9 mouse cellular contexts compared by ENCODE assay signal in genomic region chr7:28938654-28939053, GRCm38 (mm10). TPM values are rescaled to one million over a fixed set of nuclear protein-coding genes. Genes with fewer than 3 reads are reported as not detected.
DNase-seq lines count a peak whose midpoint lies in the region; ATAC-seq and TF ChIP-seq lines count a peak whose summit lies in the region.
"Had no signal": no experiment of that assay in that cellular context is flagged by ENCODE, and none has a peak within 500 bp of the region (broad histone marks: within the 10 kb centered on the region; RNA-seq: fewer than 3 reads in every experiment).

No protein-coding gene starts in this region.

- ATAC-seq in forebrain, embryonic 15.5 days (replicated peaks), result no peak
- ATAC-seq in kidney, postnatal 0 days (replicated peaks; ENCODE audit: low FRiP score, low read depth), result no peak
- ATAC-seq in intestine, postnatal 0 days, result no peak

- H3K4me3 ChIP-seq in forebrain, embryonic 10.5 days, result no peak overlapping the region
- H3K4me3 ChIP-seq in forebrain, embryonic 15.5 days, result no peak overlapping the region
- H3K4me3 ChIP-seq in kidney, postnatal 0 days (replicated peaks; ENCODE audit: low read depth, low read length), result no peak overlapping the region
- H3K4me3 ChIP-seq in intestine, postnatal 0 days (ENCODE audit: low read depth, low read length), result no peak overlapping the region

- no peak overlapping the region for H3K4me2 ChIP-seq in forebrain, embryonic 15.5 days (replicated peaks)
- no peak overlapping the region for H3K4me2 ChIP-seq in kidney, postnatal 0 days (ENCODE audit: low read length)
- no peak overlapping the region; the same call in 1 of the 2 replicates for H3K4me2 ChIP-seq in intestine, postnatal 0 days (replicated peaks; ENCODE audit: low read depth)

- no peaks in the 10 kb centered on the region for H3K27me3 ChIP-seq in forebrain, embryonic 10.5 days (ENCODE audit: poor library complexity, severe bottlenecking)
- no peaks in the 10 kb centered on the region for H3K27me3 ChIP-seq in forebrain, embryonic 15.5 days
- H3K27me3 ChIP-seq in kidney, postnatal 0 days (ENCODE audit: insufficient read depth, low read length), result no peaks in the 10 kb centered on the region
- H3K27me3 ChIP-seq in intestine, postnatal 0 days (replicated peaks; ENCODE audit: control insufficient read depth, insufficient read depth, low read length), result no peaks in the 10 kb centered on the region

- DNase-seq in forebrain, embryonic 10.5 days (ENCODE audit: extremely low spot score, low spot score), result no peak
- no peak for DNase-seq in kidney, postnatal 0 days (ENCODE audit: low spot score)
- no peak for DNase-seq in kidney, adult 18-20 months
- peak; percentile 60 for DNase-seq in brain, adult 2 months (ENCODE audit: low read depth, low spot score)
- DNase-seq in adipocyte (ENCODE audit: low spot score), result no peak
- DNase-seq in right cerebral cortex, adult 2 months (ENCODE audit: low spot score in 2 of 2), result no peak

- H3K36me3 ChIP-seq in forebrain, embryonic 10.5 days (replicated peaks), result peaks cover 91% of the 10 kb centered on the region
- no peaks in the 10 kb centered on the region for H3K36me3 ChIP-seq in forebrain, embryonic 15.5 days
- no peaks in the 10 kb centered on the region for H3K36me3 ChIP-seq in kidney, postnatal 0 days (ENCODE audit: insufficient read depth, low read length)
- H3K36me3 ChIP-seq in intestine, postnatal 0 days (ENCODE audit: control insufficient read depth, insufficient read depth), result peaks cover 5% of the 10 kb centered on the region

- H3K4me1 ChIP-seq in forebrain, embryonic 10.5 days, result peaks cover 77% of the 10 kb centered on the region
- peaks cover 2% of the 10 kb centered on the region; the same call in 1 of the 2 replicates for H3K4me1 ChIP-seq in forebrain, embryonic 15.5 days
- H3K4me1 ChIP-seq in kidney, postnatal 0 days (replicated peaks; ENCODE audit: insufficient read depth, low read length), result peaks cover 64% of the 10 kb centered on the region
- H3K4me1 ChIP-seq in intestine, postnatal 0 days (replicated peaks; ENCODE audit: control insufficient read depth, insufficient read depth, low read length), result peaks cover 47% of the 10 kb centered on the region

- H3K9me3 ChIP-seq in forebrain, embryonic 10.5 days, result no peaks in the 10 kb centered on the region
- no peaks in the 10 kb centered on the region for H3K9me3 ChIP-seq in forebrain, embryonic 15.5 days
- H3K9me3 ChIP-seq in kidney, postnatal 0 days (replicated peaks; ENCODE audit: low read length), result no peaks in the 10 kb centered on the region
- no peaks in the 10 kb centered on the region for H3K9me3 ChIP-seq in intestine, postnatal 0 days (ENCODE audit: control insufficient read depth)

- no peak for TF ChIP-seq CTCF in kidney, postnatal 0 days (IDR thresholded peaks at IDR 0.05; ENCODE audit: low read depth)
- peak; percentile 20; the same call in 1 of the 2 replicates for TF ChIP-seq CTCF in intestine, postnatal 0 days (IDR thresholded peaks at IDR 0.05; ENCODE audit: low read depth)

- no peak overlapping the region for H3K9ac ChIP-seq in forebrain, embryonic 15.5 days (replicated peaks)
- H3K9ac ChIP-seq in kidney, postnatal 0 days (ENCODE audit: low read depth, low read length), result no peak overlapping the region
- no peak overlapping the region for H3K9ac ChIP-seq in intestine, postnatal 0 days (ENCODE audit: low read depth, low read length)
- H3K9ac ChIP-seq: liver, embryonic 14.5 days had no signal

- H3K27ac ChIP-seq in forebrain, embryonic 10.5 days, result peak overlapping the region; percentile 62
- no peak overlapping the region for H3K27ac ChIP-seq in forebrain, embryonic 15.5 days (replicated peaks)
- H3K27ac ChIP-seq in kidney, postnatal 0 days, result peak overlapping the region; percentile 84; the same call in 1 of the 2 replicates
- H3K27ac ChIP-seq in intestine, postnatal 0 days (ENCODE audit: low read depth, low read length), result 0 out of 2 replicates have a peak overlapping the region, but pooled peaks have one; percentile 74
- H3K27ac ChIP-seq: liver, embryonic 14.5 days had no signal

- 68% methylated on average over 4 of the region's 4 CpGs for WGBS in forebrain, embryonic 10.5 days
- WGBS in forebrain, embryonic 15.5 days, result 60% methylated on average over 4 of the region's 4 CpGs
- 66% methylated on average over 4 of the region's 4 CpGs for WGBS in kidney, postnatal 0 days
- 80% methylated on average over 4 of the region's 4 CpGs for WGBS in intestine, postnatal 0 days

RNA-seq across cellular contexts. Expression of gene Actn4, which starts 23.5 kb away (rescaled TPM):
- polyA plus RNA-seq in forebrain, embryonic 10.5 days (2016; fragmentation: Nextera tagmentation; extraction: Ambion mirVana), result 235 and 255 TPM in 2 replicates
- 134 TPM in 2 replicates for polyA plus RNA-seq in forebrain, embryonic 15.5 days (2015; fragmentation: Nextera tagmentation; extraction: Ambion mirVana)
- polyA plus RNA-seq in kidney, postnatal 0 days (2015; fragmentation: Nextera tagmentation; extraction: Ambion mirVana), result 255 and 280 TPM in 2 replicates
- polyA plus RNA-seq in intestine, postnatal 0 days (2015; fragmentation: Nextera tagmentation; extraction: Ambion mirVana), result 293 and 319 TPM in 2 replicates

RNA-seq across cellular contexts. Expression of gene Eif3k, which starts 43.0 kb away (rescaled TPM):
- 415 and 425 TPM in 2 replicates for polyA plus RNA-seq in forebrain, embryonic 10.5 days (2016; fragmentation: Nextera tagmentation; extraction: Ambion mirVana)
- 303 and 307 TPM in 2 replicates for polyA plus RNA-seq in forebrain, embryonic 15.5 days (2015; fragmentation: Nextera tagmentation; extraction: Ambion mirVana)
- 467 and 479 TPM in 2 replicates for polyA plus RNA-seq in kidney, postnatal 0 days (2015; fragmentation: Nextera tagmentation; extraction: Ambion mirVana)
- 282 and 286 TPM in 2 replicates for polyA plus RNA-seq in intestine, postnatal 0 days (2015; fragmentation: Nextera tagmentation; extraction: Ambion mirVana)

RNA-seq across cellular contexts. Expression of gene Map4k1, which starts 43.2 kb away (rescaled TPM):
- 10.2 and 13.4 TPM in 2 replicates for polyA plus RNA-seq in forebrain, embryonic 10.5 days (2016; fragmentation: Nextera tagmentation; extraction: Ambion mirVana)
- 5.5 and 7.7 TPM in 2 replicates for polyA plus RNA-seq in forebrain, embryonic 15.5 days (2015; fragmentation: Nextera tagmentation; extraction: Ambion mirVana)
- polyA plus RNA-seq in kidney, postnatal 0 days (2015; fragmentation: Nextera tagmentation; extraction: Ambion mirVana), result 7.6 and 9.5 TPM in 2 replicates
- 1.5 and 1.6 TPM in 2 replicates for polyA plus RNA-seq in intestine, postnatal 0 days (2015; fragmentation: Nextera tagmentation; extraction: Ambion mirVana)

RNA-seq across cellular contexts. Expression of gene Capn12, which starts 57.4 kb away (rescaled TPM):
- polyA plus RNA-seq in forebrain, embryonic 10.5 days (2016; fragmentation: Nextera tagmentation; extraction: Ambion mirVana), result 0.21 and 0.43 TPM in 2 replicates
- polyA plus RNA-seq in forebrain, embryonic 15.5 days (2015; fragmentation: Nextera tagmentation; extraction: Ambion mirVana), result 0.57 and 0.80 TPM in 2 replicates
- polyA plus RNA-seq in kidney, postnatal 0 days (2015; fragmentation: Nextera tagmentation; extraction: Ambion mirVana), result 0.34 and 0.47 TPM in 2 replicates
- polyA plus RNA-seq in intestine, postnatal 0 days (2015; fragmentation: Nextera tagmentation; extraction: Ambion mirVana), result 0.25 and 0.37 TPM in 2 replicates
